Mouse (Mus musculus) heart, embryonic 10.5 days (tissue): Measurements from ENCODE around the gene Son. TPM values are rescaled to one million over a fixed set of nuclear protein-coding genes. Genes with fewer than 3 reads are reported as not detected.
A peak's percentile ranks its signal among the peaks of the same experiment; 100 is the strongest.

Experiments
- DNase-seq: peaks from one replicate; pipeline ENCODE4 v3.0.0-alpha.2; 2017; ENCODE audit warnings: low spot score
- H3K27ac ChIP-seq: fragments of 300-500 bp; sonication (generic); 2 replicates; pipeline ENCODE4 v1.5.1; 2016; ENCODE audit warnings: mild to moderate bottlenecking
- H3K27me3 ChIP-seq: fragments of 300-500 bp; sonication (generic); 2 replicates; pipeline ENCODE4 v1.6.1; 2016; ENCODE audit warnings: mild to moderate bottlenecking; ENCODE audit not compliant: poor library complexity, insufficient read depth, severe bottlenecking
- H3K36me3 ChIP-seq: fragments of 300-500 bp; sonication (generic); 2 replicates; pipeline ENCODE4 v1.6.1; 2016; ENCODE audit warnings: mild to moderate bottlenecking, moderate library complexity
- H3K4me1 ChIP-seq: fragments of 300-500 bp; sonication (generic); 2 replicates; pipeline ENCODE4 v1.6.1; 2016; ENCODE audit warnings: mild to moderate bottlenecking
- H3K4me3 ChIP-seq: fragments of 300-500 bp; sonication (generic); 2 replicates; pipeline ENCODE4 v1.5.1; 2016; ENCODE audit warnings: mild to moderate bottlenecking, moderate library complexity
- H3K9me3 ChIP-seq: fragments of 300-500 bp; sonication (generic); 2 replicates; pipeline ENCODE4 v1.6.1; 2016; ENCODE audit warnings: mild to moderate bottlenecking, moderate library complexity
- WGBS: fragments of 180-500 bp; shearing (Covaris S2); methylation state at CpG from one replicate; pipeline ENCODE4 v1.1.7; 2016; 5-methylcytosine and 5-hydroxymethylcytosine counted together
- polyA plus RNA-seq: library from polyadenylated mRNA; unstranded; fragments of >200 nt; fragmentation: Nextera tagmentation; extraction: Ambion mirVana; gene quantifications from 2 replicates; pipeline ENCODE4 v1.2.1, GENCODE M21; 2016

Son gene
- 79.3 and 93.6 TPM in 2 replicates for polyA plus RNA-seq

- Histone ChIP-seq H3K9me3 (no peaks in the 10 kb centered on the region), H3K27ac (peak within 1 kb of the TSS; percentile 99), H3K36me3 (peaks cover 26% of the 10 kb centered on the region), H3K27me3 (no peaks in the 10 kb centered on the region), H3K4me1 (peaks cover 10% of the 10 kb centered on the region), H3K4me3 (peak within 1 kb of the TSS; percentile 87)
- peak; percentile 98 for DNase-seq
- WGBS, result under 1% methylated on average over 70 of the region's 70 CpGs
Measured at GRCm38 (mm10) chr16:91647461-91648219, at the start of gene Son. TSS of gene Son (plus strand) at chr16:91647506.

GRCm38 (mm10) chr16:91597672-91598010 is 49.7 kb upstream of the Son start, which contains the start of gene Tmem50b:
TSS of gene Tmem50b (minus strand) at chr16:91597800.
- Histone ChIP-seq H3K4me1 (peaks cover 23% of the 10 kb centered on the region), H3K27ac (peak within 1 kb of the TSS; percentile 90), H3K27me3 (peaks cover 10% of the 10 kb centered on the region), H3K4me3 (peak within 1 kb of the TSS; percentile 93), H3K9me3 (no peaks in the 10 kb centered on the region), H3K36me3 (peaks cover 4% of the 10 kb centered on the region)
- under 1% methylated on average over 34 of the region's 34 CpGs for WGBS
- DNase-seq, result peak; percentile 99

- DNase-seq, result no peak
- Histone ChIP-seq H3K4me1 (peaks cover 20% of the 10 kb centered on the region), H3K4me3 (no peak overlapping the region), H3K27me3 (peaks cover 10% of the 10 kb centered on the region), H3K9me3 (no peaks in the 10 kb centered on the region), H3K27ac (no peak overlapping the region), H3K36me3 (no peaks in the 10 kb centered on the region)
Measured at GRCm38 (mm10) chr16:91599242-91599641, 48.1 kb upstream of the Son start.

GRCm38 (mm10) chr16:91601081-91601480 is 46.2 kb upstream of the Son start:
- Histone ChIP-seq H3K36me3 (no peaks in the 10 kb centered on the region), H3K4me3 (no peak overlapping the region), H3K27ac (no peak overlapping the region), H3K9me3 (no peaks in the 10 kb centered on the region), H3K4me1 (peaks cover 15% of the 10 kb centered on the region), H3K27me3 (peaks cover 10% of the 10 kb centered on the region)
- WGBS, result 67% methylated on average over 4 of the region's 4 CpGs
- no peak for DNase-seq

- H3K27me3 ChIP-seq, result peaks cover 10% of the 10 kb centered on the region
- no peaks in the 10 kb centered on the region for H3K9me3 ChIP-seq
- no peak overlapping the region for H3K4me3 ChIP-seq
- H3K27ac ChIP-seq, result no peak overlapping the region
- H3K36me3 ChIP-seq, result no peaks in the 10 kb centered on the region
- peaks cover 11% of the 10 kb centered on the region for H3K4me1 ChIP-seq
- WGBS, result 65% methylated on average over 9 of the region's 9 CpGs
- DNase-seq, result no peak
Measured at GRCm38 (mm10) chr16:91601693-91602092, 45.6 kb upstream of the Son start.

GRCm38 (mm10) chr16:91605156-91605555 is 42.1 kb upstream of the Son start:
- 78% methylated on average over 6 of the region's 6 CpGs for WGBS
- H3K4me3 ChIP-seq, result no peak overlapping the region
- no peaks in the 10 kb centered on the region for H3K27me3 ChIP-seq

GRCm38 (mm10) chr16:91606958-91607357 is 40.3 kb upstream of the Son start:
- DNase-seq, result no peak
- Histone ChIP-seq H3K27ac (no peak overlapping the region), H3K4me3 (no peak overlapping the region), H3K9me3 (no peaks in the 10 kb centered on the region), H3K27me3 (no peaks in the 10 kb centered on the region), H3K36me3 (no peaks in the 10 kb centered on the region), H3K4me1 (peaks cover 1% of the 10 kb centered on the region; the same call in 1 of the 2 replicates)
- WGBS, result 85% methylated on average over 8 of the region's 8 CpGs

More at GRCm38 (mm10) chr16:91605156-91605555, 42.1 kb upstream of the Son start:
- H3K4me1 ChIP-seq, result no peaks in the 10 kb centered on the region
- H3K36me3 ChIP-seq, result no peaks in the 10 kb centered on the region
- H3K9me3 ChIP-seq, result no peaks in the 10 kb centered on the region
- H3K27ac ChIP-seq, result no peak overlapping the region
- DNase-seq, result no peak

GRCm38 (mm10) chr16:91609501-91610245 is 37.6 kb upstream of the Son start:
- Histone ChIP-seq H3K36me3 (no peaks in the 10 kb centered on the region), H3K27ac (no peak overlapping the region), H3K27me3 (no peaks in the 10 kb centered on the region), H3K4me3 (no peak overlapping the region), H3K4me1 (peaks cover 10% of the 10 kb centered on the region), H3K9me3 (no peaks in the 10 kb centered on the region)
- 82% methylated on average over 9 of the region's 9 CpGs for WGBS
- DNase-seq, result no peak

- H3K27ac ChIP-seq, result no peak overlapping the region
- peaks cover 10% of the 10 kb centered on the region for H3K4me1 ChIP-seq
- H3K4me3 ChIP-seq, result no peak overlapping the region
- H3K9me3 ChIP-seq, result no peaks in the 10 kb centered on the region
- no peaks in the 10 kb centered on the region for H3K36me3 ChIP-seq
- H3K27me3 ChIP-seq, result no peaks in the 10 kb centered on the region
- WGBS, result 71% methylated on average over 11 of the region's 11 CpGs
- no peak for DNase-seq
Measured at GRCm38 (mm10) chr16:91611248-91611647, 36.1 kb upstream of the Son start.

- Histone ChIP-seq H3K4me3 (no peak overlapping the region), H3K4me1 (peaks cover 10% of the 10 kb centered on the region), H3K27ac (no peak overlapping the region), H3K27me3 (peaks cover 9% of the 10 kb centered on the region; the same call in 1 of the 2 replicates), H3K9me3 (no peaks in the 10 kb centered on the region), H3K36me3 (no peaks in the 10 kb centered on the region)
- WGBS, result 61% methylated on average over 5 of the region's 5 CpGs
- no peak for DNase-seq
Measured at GRCm38 (mm10) chr16:91612525-91612924, 34.8 kb upstream of the Son start.

- Histone ChIP-seq H3K27ac (no peak overlapping the region), H3K36me3 (no peaks in the 10 kb centered on the region), H3K9me3 (no peaks in the 10 kb centered on the region), H3K4me1 (peaks cover 15% of the 10 kb centered on the region), H3K4me3 (no peak overlapping the region), H3K27me3 (peaks cover 14% of the 10 kb centered on the region; the same call in 1 of the 2 replicates)
- WGBS, result 81% methylated on average over 6 of the region's 6 CpGs
- no peak for DNase-seq
Measured at GRCm38 (mm10) chr16:91614552-91614951, 32.8 kb upstream of the Son start.

- Histone ChIP-seq H3K27ac (peak within 1 kb of the TSS; percentile 78), H3K9me3 (no peaks in the 10 kb centered on the region), H3K4me1 (peaks cover 5% of the 10 kb centered on the region; the same call in 1 of the 2 replicates), H3K36me3 (peaks cover 42% of the 10 kb centered on the region), H3K27me3 (peaks cover 14% of the 10 kb centered on the region; the same call in 1 of the 2 replicates), H3K4me3 (peak within 1 kb of the TSS; percentile 72)
- peak; percentile 88 for DNase-seq
- WGBS, result 10% methylated on average over 39 of the region's 39 CpGs
Measured at GRCm38 (mm10) chr16:91618511-91619501, 28.5 kb upstream of the Son start, which contains the start of gene Dnajc28. TSS of gene Dnajc28 (minus strand) at chr16:91619026.
